Mouse (Mus musculus): Measurements from ENCODE around the gene Rbfox1. TPM values are rescaled to one million over a fixed set of nuclear protein-coding genes. Genes with fewer than 3 reads are reported as not detected.

Rbfox1 gene
- polyA plus RNA-seq, 1 experiment from 2014 or later: 0.57 TPM

DNA sequence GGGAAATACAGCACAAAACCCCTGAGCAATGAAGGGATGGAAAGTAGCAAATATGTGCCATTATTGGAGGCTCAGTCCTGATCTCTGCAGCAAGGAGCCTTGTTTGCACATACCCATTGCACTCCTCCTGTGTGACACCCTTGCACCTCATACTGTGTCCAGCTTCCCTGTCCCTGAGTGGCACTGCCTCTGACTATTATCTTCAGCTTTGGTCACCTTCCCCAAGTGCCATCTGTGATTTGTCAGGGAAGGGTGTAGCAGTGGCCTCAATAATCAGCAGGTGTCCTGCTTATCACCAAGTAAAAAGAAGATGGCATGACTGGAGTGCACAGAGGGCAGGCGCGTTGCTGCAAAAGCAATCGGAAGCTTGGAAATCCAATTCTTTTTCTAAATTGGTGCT lies 1119.4 kb downstream of the Rbfox1 start:
- no peak for ATAC-seq (ENCODE audit: insufficient read depth)
- DNase-seq: no peak
- Histone ChIP-seq H3K27ac (ENCODE audit: low read depth) (no peak overlapping the region), H3K4me3 (ENCODE audit: low read depth, low read length) (no peak overlapping the region), H3K36me3 (ENCODE audit: insufficient read depth) (no peaks in the 10 kb centered on the region), H3K9ac (no peak overlapping the region), H3K9me3 (ENCODE audit: low read depth, low read length) (no peaks in the 10 kb centered on the region), H3K4me2 (no peak overlapping the region), H3K4me1 (ENCODE audit: insufficient read depth) (no peaks in the 10 kb centered on the region), H3K27me3 (ENCODE audit: insufficient read depth, low read length) (no peaks in the 10 kb centered on the region)
- WGBS: 81% methylated on average over 3 of the region's 3 CpGs
- TF ChIP-seq CTCF (IDR thresholded peaks at IDR 0.05; ENCODE audit: low read depth): no peak

DNA sequence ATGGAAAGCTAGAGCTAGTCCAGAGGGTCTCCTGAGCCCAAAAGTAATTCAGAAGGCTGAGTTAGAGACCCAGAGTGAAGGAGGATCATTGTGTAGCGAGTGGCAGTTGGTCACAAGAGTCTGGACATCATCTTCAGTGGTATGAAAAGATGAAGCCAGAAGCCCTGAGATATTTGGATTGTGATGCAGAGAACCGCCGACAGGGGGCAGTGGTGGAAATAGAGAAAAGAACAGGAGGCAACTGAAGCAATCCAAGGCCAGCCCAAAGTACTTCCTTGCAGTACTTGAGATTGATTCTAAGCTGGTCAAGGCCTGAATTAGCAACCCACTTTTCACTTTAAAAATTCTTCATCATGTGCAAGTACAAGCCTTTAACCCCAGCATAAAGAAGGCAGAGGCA lies 1120.3 kb downstream of the Rbfox1 start:
- TF ChIP-seq CTCF (IDR thresholded peaks at IDR 0.05; ENCODE audit: low read depth): peak; percentile 55
- Histone ChIP-seq H3K4me2 (no peak overlapping the region), H3K9ac (no peak overlapping the region), H3K36me3 (ENCODE audit: insufficient read depth) (no peaks in the 10 kb centered on the region), H3K4me3 (ENCODE audit: low read depth, low read length) (no peak overlapping the region), H3K27me3 (ENCODE audit: insufficient read depth, low read length) (no peaks in the 10 kb centered on the region), H3K4me1 (ENCODE audit: insufficient read depth) (no peaks in the 10 kb centered on the region), H3K27ac (ENCODE audit: low read depth) (no peak overlapping the region), H3K9me3 (ENCODE audit: low read depth, low read length) (no peaks in the 10 kb centered on the region)
- no peak for ATAC-seq (ENCODE audit: insufficient read depth)
- DNase-seq: peak; percentile 46
- WGBS: 21% methylated on average over 3 of the region's 3 CpGs

DNA sequence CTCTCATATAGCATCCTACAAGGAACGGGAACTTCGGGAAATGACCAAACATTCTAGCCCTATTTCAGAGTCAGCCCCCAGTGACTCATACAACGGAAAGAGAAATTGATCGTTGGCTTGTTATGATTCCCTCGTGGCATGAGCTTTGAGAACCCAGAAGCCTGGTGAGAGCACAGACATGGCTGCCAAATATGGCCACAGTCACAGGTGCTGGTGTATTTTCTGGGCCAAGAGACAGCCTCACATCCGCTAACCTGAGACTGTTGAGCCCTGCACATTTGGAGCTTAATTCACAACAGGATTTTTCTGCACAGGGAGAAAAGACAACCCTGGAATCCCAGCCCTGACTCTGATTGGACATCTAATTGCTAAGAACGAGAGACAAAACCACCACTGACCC lies 1132.2 kb downstream of the Rbfox1 start:
- H3K9me3 ChIP-seq (ENCODE audit: low read depth, low read length): no peaks in the 10 kb centered on the region
- H3K4me2 ChIP-seq: no peak overlapping the region
- no peak for TF ChIP-seq CTCF (IDR thresholded peaks at IDR 0.05; ENCODE audit: low read depth)
- 76% methylated on average over 7 of the region's 7 CpGs for WGBS
- no peaks in the 10 kb centered on the region for H3K27me3 ChIP-seq (ENCODE audit: insufficient read depth, low read length)
- H3K9ac ChIP-seq: no peak overlapping the region
- no peak overlapping the region for H3K4me3 ChIP-seq (ENCODE audit: low read depth, low read length)
- H3K27ac ChIP-seq (ENCODE audit: low read depth): no peak overlapping the region
- DNase-seq (no peak), ATAC-seq (ENCODE audit: insufficient read depth) (no peak)
- H3K36me3 ChIP-seq (ENCODE audit: insufficient read depth): no peaks in the 10 kb centered on the region
- no peaks in the 10 kb centered on the region for H3K4me1 ChIP-seq (ENCODE audit: insufficient read depth)

DNA sequence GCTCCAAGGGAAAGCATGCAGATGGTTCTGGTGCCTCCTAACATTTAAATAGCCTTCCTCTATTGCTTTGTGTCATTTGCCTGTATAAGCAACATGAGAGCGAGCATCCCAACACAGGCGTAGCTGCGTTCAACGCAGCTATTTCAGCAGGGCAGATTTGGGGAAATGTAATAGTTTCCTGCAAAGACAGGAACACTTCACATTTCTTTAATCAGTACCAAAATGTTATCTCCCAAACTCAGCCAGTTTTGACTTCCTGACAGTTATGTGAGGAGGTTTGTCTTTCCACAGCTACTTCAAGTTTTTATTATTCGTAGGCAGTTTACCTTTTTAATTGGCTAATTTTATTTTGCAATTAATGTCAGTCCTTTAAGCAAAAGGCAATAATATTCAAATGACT lies 1149.1 kb downstream of the Rbfox1 start:
- ATAC-seq (ENCODE audit: insufficient read depth): no peak
- no peaks in the 10 kb centered on the region for H3K9me3 ChIP-seq (ENCODE audit: low read depth, low read length)
- no peak for TF ChIP-seq CTCF (IDR thresholded peaks at IDR 0.05; ENCODE audit: low read depth)
- H3K27me3 ChIP-seq (ENCODE audit: insufficient read depth, low read length): peaks cover 20% of the 10 kb centered on the region; the same call in 1 of the 2 replicates
- H3K9ac ChIP-seq: no peak overlapping the region
- no peaks in the 10 kb centered on the region for H3K4me1 ChIP-seq (ENCODE audit: insufficient read depth)
- no peak overlapping the region for H3K27ac ChIP-seq (ENCODE audit: low read depth)
- no peak overlapping the region for H3K4me3 ChIP-seq (ENCODE audit: low read depth, low read length)
- H3K4me2 ChIP-seq: no peak overlapping the region
- no peak for DNase-seq
- WGBS: 77% methylated on average over 5 of the region's 5 CpGs
- H3K36me3 ChIP-seq (ENCODE audit: insufficient read depth): no peaks in the 10 kb centered on the region

DNA sequence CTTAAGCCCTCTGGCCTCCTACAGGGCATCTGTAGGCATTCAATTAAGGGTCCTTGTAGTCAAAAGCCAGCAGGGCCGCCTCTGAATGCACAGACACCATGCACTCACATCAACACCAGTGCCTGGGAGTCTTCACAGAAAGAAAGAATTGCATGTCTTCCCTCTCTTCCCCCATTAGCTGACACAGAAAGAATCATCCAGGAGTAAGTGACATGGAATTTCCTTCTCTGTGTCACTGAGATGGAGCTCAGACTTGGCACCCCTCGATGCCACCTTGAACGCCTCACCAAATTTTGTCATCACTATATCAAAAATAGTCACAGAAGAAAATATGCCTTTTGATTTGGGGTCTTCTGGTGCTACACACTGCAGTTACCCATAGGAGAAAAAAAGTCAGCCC lies 1151.4 kb downstream of the Rbfox1 start:
- Histone ChIP-seq H3K4me1 (ENCODE audit: insufficient read depth) (no peaks in the 10 kb centered on the region), H3K4me3 (ENCODE audit: low read depth, low read length) (no peak overlapping the region), H3K4me2 (no peak overlapping the region), H3K27me3 (ENCODE audit: insufficient read depth, low read length) (peaks cover 28% of the 10 kb centered on the region), H3K9me3 (ENCODE audit: low read depth, low read length) (no peaks in the 10 kb centered on the region), H3K27ac (ENCODE audit: low read depth) (no peak overlapping the region), H3K9ac (no peak overlapping the region), H3K36me3 (ENCODE audit: insufficient read depth) (no peaks in the 10 kb centered on the region)
- no peak for TF ChIP-seq CTCF (IDR thresholded peaks at IDR 0.05; ENCODE audit: low read depth)
- WGBS: 74% methylated on average over 3 of the region's 3 CpGs
- DNase-seq (no peak), ATAC-seq (ENCODE audit: insufficient read depth) (no peak)

DNA sequence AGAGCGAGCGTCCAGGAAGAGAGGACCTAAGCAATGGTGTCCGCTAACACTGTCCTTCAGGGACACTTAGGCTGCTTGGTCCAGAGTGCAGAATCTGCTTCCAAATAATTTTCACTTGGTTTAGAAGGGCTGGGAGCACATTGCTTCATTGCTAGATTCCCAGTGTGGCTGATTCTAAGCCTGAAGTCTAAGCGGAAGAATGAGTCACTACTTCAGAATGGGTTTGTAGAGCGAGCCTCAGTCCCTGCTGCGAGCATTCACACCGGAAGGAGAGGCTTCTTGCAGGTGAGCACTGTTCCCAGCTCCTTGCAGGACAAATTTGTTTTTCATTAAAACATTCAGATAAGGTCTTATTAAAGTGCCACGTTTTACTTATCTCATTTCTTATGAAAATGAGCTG lies 1151.8 kb downstream of the Rbfox1 start:
- H3K4me2 ChIP-seq: no peak overlapping the region
- ATAC-seq (ENCODE audit: insufficient read depth) (no peak), DNase-seq (no peak)
- no peak for TF ChIP-seq CTCF (IDR thresholded peaks at IDR 0.05; ENCODE audit: low read depth)
- no peak overlapping the region for H3K4me3 ChIP-seq (ENCODE audit: low read depth, low read length)
- H3K4me1 ChIP-seq (ENCODE audit: insufficient read depth): no peaks in the 10 kb centered on the region
- H3K27me3 ChIP-seq (ENCODE audit: insufficient read depth, low read length): peaks cover 32% of the 10 kb centered on the region
- no peak overlapping the region for H3K27ac ChIP-seq (ENCODE audit: low read depth)
- H3K9me3 ChIP-seq (ENCODE audit: low read depth, low read length): no peaks in the 10 kb centered on the region
- no peaks in the 10 kb centered on the region for H3K36me3 ChIP-seq (ENCODE audit: insufficient read depth)
- H3K9ac ChIP-seq: no peak overlapping the region
- 48% methylated on average over 8 of the region's 8 CpGs for WGBS

DNA sequence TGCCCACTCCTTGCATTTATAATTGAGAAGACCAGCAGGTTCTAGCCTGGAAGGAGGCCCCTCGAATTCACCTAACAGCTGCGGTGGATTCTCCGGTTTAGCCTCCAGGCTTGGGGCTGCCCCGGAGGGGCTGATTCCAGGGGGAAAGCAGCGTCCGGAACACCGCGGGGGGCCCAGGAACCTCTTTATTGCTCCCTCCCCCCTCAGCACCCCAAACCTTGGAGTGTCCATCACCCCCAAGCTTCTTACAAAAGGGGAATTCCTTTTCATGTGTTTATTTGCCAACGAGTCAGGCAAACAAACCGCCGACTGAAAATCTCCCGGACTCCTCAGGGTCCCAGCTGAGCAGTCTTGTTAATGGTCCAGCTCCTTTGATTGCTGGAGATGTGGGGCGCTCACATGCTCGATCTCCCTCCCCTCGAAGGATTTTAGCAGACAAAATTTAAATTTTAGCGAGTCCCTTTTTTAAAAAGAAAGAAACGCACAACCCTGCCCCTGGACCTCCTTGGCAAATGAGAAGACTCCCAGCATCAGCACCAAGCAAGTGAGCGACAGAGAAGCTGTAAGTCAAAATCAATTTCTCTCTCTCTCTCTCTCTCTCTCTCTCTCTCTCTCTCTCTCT lies 1153.6 kb downstream of the Rbfox1 start:
- ATAC-seq (ENCODE audit: insufficient read depth) (no peak), DNase-seq (peak; percentile 22)
- H3K4me2 ChIP-seq: peak overlapping the region; percentile 48
- H3K36me3 ChIP-seq (ENCODE audit: insufficient read depth): no peaks in the 10 kb centered on the region
- no peak overlapping the region for H3K9ac ChIP-seq
- peak overlapping the region; percentile 23; the same call in 1 of the 2 replicates for H3K4me3 ChIP-seq (ENCODE audit: low read depth, low read length)
- no peak overlapping the region for H3K27ac ChIP-seq (ENCODE audit: low read depth)
- under 1% methylated on average over 18 of the region's 18 CpGs for WGBS
- no peaks in the 10 kb centered on the region for H3K4me1 ChIP-seq (ENCODE audit: insufficient read depth)
- no peaks in the 10 kb centered on the region for H3K9me3 ChIP-seq (ENCODE audit: low read depth, low read length)
- no peak for TF ChIP-seq CTCF (IDR thresholded peaks at IDR 0.05; ENCODE audit: low read depth)
- H3K27me3 ChIP-seq (ENCODE audit: insufficient read depth, low read length): peaks cover 34% of the 10 kb centered on the region

Data from lung, embryonic 14.5 days (tissue).